Mouse (Mus musculus) cortical plate, adult 2 months (tissue): ENCODE results near the gene Plagl2. TPM values are rescaled to one million over a fixed set of nuclear protein-coding genes. Genes with fewer than 3 reads are reported as not detected.

Experiments
- H3K27ac ChIP-seq: fragments of 200-500 bp; 2 replicates; pipeline ENCODE4 v1.5.1; 2012; ENCODE audit warnings: low read length, control low read depth, inconsistent platforms; ENCODE audit not compliant: insufficient read depth
- H3K4me1 ChIP-seq: fragments of 200-500 bp; 2 replicates; pipeline ENCODE4 v1.6.1; 2011; ENCODE audit warnings: low read length; ENCODE audit not compliant: control insufficient read depth, insufficient read depth
- H3K4me3 ChIP-seq: fragments of 200-500 bp; 2 replicates; pipeline ENCODE4 v1.5.1; 2011; ENCODE audit warnings: mild to moderate bottlenecking, low read length, control low read depth; ENCODE audit not compliant: insufficient read depth
- CTCF ChIP-seq: fragments of 200-500 bp; IDR thresholded peaks from 2 replicates; pipeline ENCODE4 v1.5.1; 2011; ENCODE audit warnings: mild to moderate bottlenecking, control low read depth, low read length; ENCODE audit not compliant: insufficient read depth; ENCODE audit errors: extremely low read depth
- POLR2A ChIP-seq: fragments of 200-500 bp; IDR thresholded peaks from 2 replicates; pipeline ENCODE4 v1.6.1; 2011; ENCODE audit warnings: mild to moderate bottlenecking, low read length, control low read depth; ENCODE audit not compliant: insufficient read depth; ENCODE audit errors: extremely low read depth
- polyA plus RNA-seq: library from polyadenylated mRNA; depleted of rRNA; stranded (reverse); fragments of >200 nt; gene quantifications from 2 replicates; pipeline ENCODE4 v1.2.3, GENCODE M21; 2012

The Plagl2 gene
- polyA plus RNA-seq, 1 experiment = 3.7 TPM

DNA sequence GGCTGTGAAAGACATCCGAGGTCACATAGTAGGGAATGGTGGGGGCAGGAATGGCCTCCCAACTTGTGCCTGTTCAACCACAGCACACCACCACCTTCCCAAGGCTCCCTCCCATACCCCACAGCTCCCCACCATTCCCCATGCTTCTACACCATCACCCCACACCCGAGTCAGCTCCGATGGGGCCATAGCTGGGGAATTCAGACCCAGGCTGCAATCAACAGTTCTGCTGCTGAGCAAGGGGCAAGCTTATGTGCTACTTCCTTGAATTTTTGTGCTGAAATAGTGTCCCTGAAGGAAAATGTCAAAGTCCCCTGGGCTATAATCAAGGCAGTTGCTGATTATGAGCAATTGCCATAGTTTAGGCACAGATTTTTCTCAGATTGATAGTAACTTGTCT lies 22.7 kb downstream of the Plagl2 start:
- no peaks in the 10 kb centered on the region for H3K4me1 ChIP-seq
- no peak for TF ChIP-seq POLR2A
- no peak for TF ChIP-seq CTCF
- H3K4me3 ChIP-seq = no peak overlapping the region
- no peak overlapping the region for H3K27ac ChIP-seq

DNA sequence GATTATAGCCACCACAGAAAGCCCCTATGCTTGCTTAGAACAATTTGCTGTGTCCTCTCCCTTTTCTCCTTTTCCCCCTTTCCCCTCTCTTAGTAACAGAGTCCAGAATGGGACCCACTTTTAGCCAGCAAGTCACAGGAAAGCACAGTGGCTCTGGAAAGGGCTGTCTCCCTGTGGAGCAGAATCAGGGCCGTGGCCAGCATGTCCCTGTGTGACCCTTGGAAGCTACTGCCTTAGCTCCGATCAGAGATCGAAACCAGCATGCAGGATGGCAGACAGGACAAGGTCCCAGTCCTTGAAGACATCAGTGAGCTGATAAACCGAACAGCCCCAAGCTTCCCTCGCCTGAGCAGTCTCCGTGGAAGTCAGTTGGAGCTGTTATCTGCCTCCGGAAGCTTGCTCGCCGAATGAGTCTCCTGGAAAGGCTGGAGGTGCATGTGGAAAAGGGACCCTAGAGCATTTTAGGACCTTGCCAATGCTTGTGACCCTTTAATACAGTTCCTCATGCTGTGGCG lies 23.3 kb downstream of the Plagl2 start:
- Histone ChIP-seq H3K4me1 (no peaks in the 10 kb centered on the region), H3K4me3 (no peak overlapping the region), H3K27ac (no peak overlapping the region)
- no peak for TF ChIP-seq POLR2A
- TF ChIP-seq CTCF = no peak

DNA sequence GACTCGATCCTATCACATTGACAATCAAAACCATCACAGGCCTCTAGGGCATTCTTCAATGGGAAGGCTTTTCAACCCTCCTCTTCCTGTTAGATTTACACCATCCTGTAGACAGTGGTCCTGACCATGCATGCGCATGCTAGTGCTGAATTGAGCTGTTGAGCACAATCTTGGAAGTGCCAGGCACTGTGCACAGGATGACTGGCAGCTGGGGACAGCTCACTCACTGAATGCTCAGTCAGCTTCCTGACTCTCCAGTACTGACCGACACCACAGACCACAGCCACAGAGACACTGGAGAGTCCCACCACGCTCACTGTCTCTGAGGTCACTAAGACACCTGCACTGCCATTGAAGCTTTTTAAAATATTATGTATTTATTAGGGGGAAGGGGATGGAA lies 25.8 kb downstream of the Plagl2 start:
- Histone ChIP-seq H3K4me3 (no peak overlapping the region), H3K4me1 (no peaks in the 10 kb centered on the region), H3K27ac (no peak overlapping the region)
- TF ChIP-seq CTCF (no peak), POLR2A (no peak)

DNA sequence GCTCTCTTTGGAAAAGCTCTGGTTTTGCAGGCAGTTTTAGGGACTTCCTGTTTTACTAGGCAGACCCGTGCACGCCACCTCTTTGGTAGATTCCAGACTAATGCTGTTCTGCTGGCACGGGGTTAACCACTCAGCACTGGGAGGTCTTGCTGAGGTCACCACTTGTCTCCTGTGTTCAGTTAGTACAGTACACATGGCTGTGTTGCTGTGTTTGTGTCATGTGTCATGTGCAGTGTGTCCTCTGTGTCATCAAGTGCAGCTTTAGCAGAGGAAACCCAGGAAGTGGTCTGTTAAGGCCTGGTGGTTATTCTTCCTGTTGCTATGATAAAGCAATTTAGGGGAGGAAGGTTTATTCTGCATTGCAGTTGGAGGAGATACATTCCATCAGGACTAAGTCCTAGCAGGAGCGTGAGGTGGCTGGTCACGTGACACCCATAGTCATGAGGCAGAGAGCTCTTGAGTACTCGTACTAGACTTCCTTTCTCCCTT lies 26.4 kb downstream of the Plagl2 start:
- TF ChIP-seq CTCF = no peak
- no peak for TF ChIP-seq POLR2A
- Histone ChIP-seq H3K4me1 (no peaks in the 10 kb centered on the region), H3K27ac (no peak overlapping the region), H3K4me3 (no peak overlapping the region)

DNA sequence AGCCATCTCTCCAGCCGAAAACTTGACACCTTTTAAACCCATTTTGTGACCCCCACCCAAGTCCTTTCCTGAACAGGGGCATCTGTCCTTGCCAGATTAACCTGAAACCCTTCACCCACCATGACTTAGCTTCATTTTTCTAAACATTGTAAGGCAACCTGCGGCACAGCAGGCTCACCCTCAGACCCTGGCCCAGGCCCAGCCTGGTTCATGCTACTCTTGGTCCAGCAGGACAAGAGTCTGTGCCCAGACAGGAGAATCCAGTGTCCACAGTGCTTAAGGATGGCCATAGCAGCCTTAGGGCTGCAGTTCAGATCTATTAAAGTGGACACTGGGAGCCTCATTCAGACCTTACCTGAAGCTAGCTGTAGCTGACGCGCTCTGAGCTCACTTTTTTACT lies 27.9 kb downstream of the Plagl2 start:
- no peak overlapping the region for H3K4me3 ChIP-seq
- no peaks in the 10 kb centered on the region for H3K4me1 ChIP-seq
- no peak overlapping the region for H3K27ac ChIP-seq
- no peak for TF ChIP-seq CTCF
- TF ChIP-seq POLR2A = no peak

DNA sequence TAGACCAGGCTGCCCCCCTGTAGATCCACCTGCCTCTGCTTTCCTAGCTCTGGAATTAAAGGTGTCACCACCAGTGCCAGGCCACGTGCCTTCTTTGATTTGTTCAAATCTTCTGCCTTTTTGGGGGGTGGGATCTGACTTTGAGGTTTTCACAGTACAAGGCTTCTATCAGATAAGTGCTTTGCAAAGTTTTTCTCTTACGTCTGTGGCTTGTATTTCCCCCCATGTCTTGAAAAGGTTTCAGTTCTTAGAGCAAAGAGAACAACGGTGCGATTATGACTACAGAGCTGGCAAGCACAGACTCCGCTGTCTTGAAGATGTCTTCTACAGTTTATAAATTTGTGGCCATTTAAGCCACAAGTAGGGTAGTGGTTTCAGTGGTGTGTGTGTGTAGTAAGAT lies 29.8 kb downstream of the Plagl2 start:
- no peak overlapping the region for H3K27ac ChIP-seq
- no peaks in the 10 kb centered on the region for H3K4me1 ChIP-seq
- TF ChIP-seq POLR2A = no peak
- no peak for TF ChIP-seq CTCF
- H3K4me3 ChIP-seq = no peak overlapping the region

DNA sequence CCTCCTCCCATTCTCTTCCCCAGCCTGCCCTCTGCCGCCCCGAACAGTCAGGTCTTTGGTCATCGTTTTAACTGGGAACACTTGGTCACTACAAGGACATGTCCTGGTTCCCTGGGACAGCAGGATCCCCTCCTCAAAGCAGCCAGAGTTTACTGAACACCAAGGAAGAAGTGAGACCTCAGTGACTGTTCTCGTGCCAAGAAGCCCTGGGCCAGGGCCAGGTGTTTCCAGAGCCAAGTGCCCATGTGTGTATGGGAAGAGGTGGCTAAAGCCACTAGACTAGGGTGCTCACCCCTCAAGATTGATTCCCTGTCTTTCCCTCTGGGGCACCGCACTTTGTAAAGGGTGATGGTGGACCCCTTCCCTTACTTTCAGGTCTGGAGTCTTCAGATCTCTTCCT lies 31.9 kb downstream of the Plagl2 start:
- H3K4me1 ChIP-seq = no peaks in the 10 kb centered on the region
- TF ChIP-seq POLR2A (no peak), CTCF (no peak)

DNA sequence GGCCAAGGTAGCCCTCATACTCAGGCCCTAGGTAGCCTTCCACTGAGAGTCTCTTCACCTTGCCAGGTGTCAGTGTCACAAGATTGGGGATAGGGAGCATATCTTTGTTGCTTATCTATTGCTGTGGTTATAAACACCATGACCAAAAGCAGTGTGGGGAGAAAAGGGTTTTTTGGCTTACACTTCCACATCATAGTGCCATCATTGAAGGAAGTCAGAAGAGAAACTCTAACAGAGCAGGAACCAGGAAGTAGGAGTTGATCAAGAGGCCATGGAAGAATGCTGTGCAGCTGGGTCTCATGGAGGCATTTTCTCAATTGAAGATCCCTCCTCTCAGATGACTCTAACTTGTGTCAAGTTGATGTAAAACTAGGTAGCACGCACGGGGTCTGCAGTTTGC lies 33.1 kb downstream of the Plagl2 start:
- Histone ChIP-seq H3K4me3 (no peak overlapping the region), H3K4me1 (no peaks in the 10 kb centered on the region), H3K27ac (no peak overlapping the region)
- no peak for TF ChIP-seq CTCF
- no peak for TF ChIP-seq POLR2A

More for the DNA sequence above, 31.9 kb downstream of the Plagl2 start:
- Histone ChIP-seq H3K27ac (no peak overlapping the region), H3K4me3 (no peak overlapping the region)

DNA sequence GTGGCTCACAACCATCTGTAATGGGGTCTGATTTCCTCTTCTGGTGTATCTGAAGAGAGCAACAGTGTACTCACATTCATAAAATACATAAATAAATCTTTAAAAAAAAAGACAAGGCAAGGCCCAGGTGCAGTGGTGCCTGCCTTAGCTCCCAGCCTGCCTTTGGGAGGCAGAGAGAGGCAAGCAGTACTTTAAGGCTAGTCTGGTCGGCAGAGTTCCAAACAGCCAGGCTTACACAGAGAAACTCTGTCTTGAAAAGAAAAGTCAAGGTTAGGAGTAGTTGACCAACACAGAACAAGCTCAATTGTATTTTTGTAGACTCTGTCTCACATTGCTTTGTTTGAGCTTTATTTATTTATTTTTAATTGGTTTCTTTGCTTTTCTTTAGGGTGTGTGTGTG lies 38.5 kb downstream of the Plagl2 start:
- H3K4me1 ChIP-seq = no peaks in the 10 kb centered on the region
- no peak overlapping the region for H3K27ac ChIP-seq
- H3K4me3 ChIP-seq = no peak overlapping the region
- TF ChIP-seq POLR2A (no peak), CTCF (no peak)

DNA sequence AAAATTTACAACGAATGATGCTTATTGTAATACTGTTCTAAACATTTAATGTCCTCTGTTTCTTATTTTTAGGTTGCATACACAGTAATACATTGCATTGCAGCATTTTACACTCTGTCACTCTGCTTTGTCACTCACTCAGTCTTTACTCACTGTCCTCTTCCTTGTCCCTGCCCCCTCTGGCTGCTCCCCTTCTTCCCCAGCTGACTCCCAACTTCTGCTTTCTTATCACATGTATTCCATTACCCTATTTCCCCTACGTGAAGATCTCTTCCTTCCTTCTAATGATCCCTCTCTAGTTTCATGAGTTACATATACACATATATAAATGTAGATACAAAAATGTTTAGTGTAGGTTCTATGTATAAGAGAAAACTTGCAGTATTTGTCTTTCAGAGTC lies 42.1 kb downstream of the Plagl2 start:
- no peaks in the 10 kb centered on the region for H3K4me1 ChIP-seq
- no peak overlapping the region for H3K27ac ChIP-seq
- no peak for TF ChIP-seq POLR2A
- TF ChIP-seq CTCF = no peak
- no peak overlapping the region for H3K4me3 ChIP-seq

DNA sequence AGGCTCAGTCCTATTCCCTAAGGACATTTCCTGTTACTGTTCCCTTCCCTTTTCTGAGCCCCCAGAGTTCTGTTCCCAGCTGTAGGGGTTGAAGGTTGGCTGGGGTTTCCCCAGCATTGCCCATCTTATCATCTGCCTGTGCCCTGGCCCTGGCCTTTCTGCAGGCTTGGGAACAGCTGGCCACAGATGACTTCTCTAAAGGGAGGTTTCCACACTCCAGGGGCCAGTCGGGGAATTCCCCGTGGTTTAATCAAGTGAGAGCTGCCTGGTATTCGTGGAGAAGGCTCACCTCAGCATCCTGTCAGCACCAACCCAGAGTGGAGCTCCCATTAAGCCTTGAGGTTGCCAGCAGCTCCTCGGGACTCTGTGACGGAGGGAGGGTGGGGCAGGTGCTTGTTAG lies 42.7 kb downstream of the Plagl2 start:
- Histone ChIP-seq H3K27ac (no peak overlapping the region), H3K4me3 (no peak overlapping the region), H3K4me1 (no peaks in the 10 kb centered on the region)
- TF ChIP-seq CTCF = no peak
- no peak for TF ChIP-seq POLR2A
